Mouse (Mus musculus) heart, embryonic 12.5 days (tissue): ENCODE data around the gene Prkca. TPM values are rescaled to one million over a fixed set of nuclear protein-coding genes. Genes with fewer than 3 reads are reported as not detected.
A peak's percentile ranks its signal among the peaks of the same experiment; 100 is the strongest.

Experiments
- ATAC-seq: fragments of 200-750 bp; cut with Nextera tagmentation; 2 replicates; pipeline ENCODE4 v1.8.0; 2017; ENCODE audit warnings: moderate TSS enrichment, moderate library complexity; ENCODE audit not compliant: insufficient number of reproducible peaks, low FRiP score
- H3K27ac ChIP-seq: fragments of 300-500 bp; sonication (generic); 2 replicates; pipeline ENCODE4 v1.5.1; 2016; ENCODE audit warnings: mild to moderate bottlenecking, moderate library complexity; ENCODE audit not compliant: poor library complexity, severe bottlenecking
- H3K27me3 ChIP-seq: fragments of 300-500 bp; sonication (generic); replicated peaks from 2 replicates; pipeline ENCODE4 v1.6.1; 2016; ENCODE audit warnings: mild to moderate bottlenecking, moderate library complexity
- H3K36me3 ChIP-seq: fragments of 300-500 bp; sonication (generic); 2 replicates; pipeline ENCODE4 v1.6.1; 2016; ENCODE audit warnings: mild to moderate bottlenecking, moderate library complexity
- H3K4me1 ChIP-seq: fragments of 300-500 bp; sonication (generic); replicated peaks from 2 replicates; pipeline ENCODE4 v1.6.1; 2016; ENCODE audit warnings: mild to moderate bottlenecking
- H3K4me2 ChIP-seq: fragments of 300-500 bp; sonication (generic); 2 replicates; pipeline ENCODE4 v1.6.1; 2016; ENCODE audit warnings: mild to moderate bottlenecking, moderate library complexity
- H3K4me3 ChIP-seq: fragments of 300-500 bp; sonication (generic); 2 replicates; pipeline ENCODE4 v1.5.1; 2016; ENCODE audit warnings: mild to moderate bottlenecking
- H3K9ac ChIP-seq: fragments of 300-500 bp; sonication (generic); 2 replicates; pipeline ENCODE4 v1.6.1; 2016; ENCODE audit warnings: mild to moderate bottlenecking, moderate library complexity
- H3K9me3 ChIP-seq: fragments of 300-500 bp; sonication (generic); replicated peaks from 2 replicates; pipeline ENCODE4 v1.6.1; 2016; ENCODE audit warnings: mild to moderate bottlenecking, moderate library complexity
- WGBS: fragments of 180-500 bp; shearing (Covaris S2); methylation state at CpG from one replicate; pipeline ENCODE4 v1.1.7; 2016; 5-methylcytosine and 5-hydroxymethylcytosine counted together
- polyA plus RNA-seq: library from polyadenylated mRNA; unstranded; fragments of >200 nt; fragmentation: Nextera tagmentation; extraction: Ambion mirVana; gene quantifications from 2 replicates; pipeline ENCODE4 v1.2.1, GENCODE M21; 2016

Gene Prkca
- polyA plus RNA-seq, 1 experiment from 2014 or later = 18.8 TPM

- Histone ChIP-seq H3K9me3 (no peaks in the 10 kb centered on the region), H3K4me1 (peaks cover 56% of the 10 kb centered on the region), H3K27ac (no peak overlapping the region), H3K27me3 (no peaks in the 10 kb centered on the region), H3K4me2 (no peak overlapping the region), H3K36me3 (no peaks in the 10 kb centered on the region), H3K9ac (no peak overlapping the region), H3K4me3 (no peak overlapping the region)
- WGBS = 78% methylated on average over 16 of the region's 16 CpGs
- ATAC-seq = no peak
These were observed 70.9 kb downstream of the Prkca start for GRCm38 (mm10) chr11:108272601-108273414.

GRCm38 (mm10) chr11:108271305-108271704 lies 72.4 kb downstream of the Prkca start:
- no peaks in the 10 kb centered on the region for H3K9me3 ChIP-seq
- H3K36me3 ChIP-seq = no peaks in the 10 kb centered on the region
- H3K4me1 ChIP-seq = peaks cover 62% of the 10 kb centered on the region
- no peak for ATAC-seq
- no peak overlapping the region for H3K9ac ChIP-seq
- H3K4me3 ChIP-seq = no peak overlapping the region
- WGBS = 54% methylated on average over 8 of the region's 8 CpGs
- no peaks in the 10 kb centered on the region for H3K27me3 ChIP-seq
- H3K27ac ChIP-seq = no peak overlapping the region
- H3K4me2 ChIP-seq = no peak overlapping the region

DNA sequence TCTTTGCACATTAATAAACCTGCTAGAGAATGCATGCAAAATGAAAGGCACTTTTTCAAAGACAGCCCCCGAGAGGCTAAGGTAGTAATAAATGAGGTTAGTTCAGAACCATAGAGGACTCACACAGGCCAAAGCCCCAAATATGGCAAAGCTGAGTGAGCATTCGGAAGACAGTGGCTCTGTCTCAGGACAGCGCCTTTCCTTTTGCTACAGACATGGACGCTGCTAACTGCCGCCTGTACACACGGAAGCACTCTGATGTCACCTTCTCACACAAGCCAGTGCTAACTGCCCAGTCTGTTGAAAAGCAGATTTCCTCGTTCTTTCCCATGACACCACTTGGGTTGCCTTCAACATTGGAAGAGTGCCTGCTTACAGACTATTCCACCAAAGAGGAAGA lies 74.2 kb downstream of the Prkca start:
- 55% methylated on average over 7 of the region's 7 CpGs for WGBS
- H3K4me3 ChIP-seq = no peak overlapping the region
- no peak overlapping the region for H3K4me2 ChIP-seq
- no peaks in the 10 kb centered on the region for H3K36me3 ChIP-seq
- no peaks in the 10 kb centered on the region for H3K9me3 ChIP-seq
- no peak overlapping the region for H3K9ac ChIP-seq
- H3K4me1 ChIP-seq = peaks cover 70% of the 10 kb centered on the region
- H3K27me3 ChIP-seq = no peaks in the 10 kb centered on the region
- no peak for ATAC-seq
- no peak overlapping the region; the same call in 1 of the 2 replicates for H3K27ac ChIP-seq

DNA sequence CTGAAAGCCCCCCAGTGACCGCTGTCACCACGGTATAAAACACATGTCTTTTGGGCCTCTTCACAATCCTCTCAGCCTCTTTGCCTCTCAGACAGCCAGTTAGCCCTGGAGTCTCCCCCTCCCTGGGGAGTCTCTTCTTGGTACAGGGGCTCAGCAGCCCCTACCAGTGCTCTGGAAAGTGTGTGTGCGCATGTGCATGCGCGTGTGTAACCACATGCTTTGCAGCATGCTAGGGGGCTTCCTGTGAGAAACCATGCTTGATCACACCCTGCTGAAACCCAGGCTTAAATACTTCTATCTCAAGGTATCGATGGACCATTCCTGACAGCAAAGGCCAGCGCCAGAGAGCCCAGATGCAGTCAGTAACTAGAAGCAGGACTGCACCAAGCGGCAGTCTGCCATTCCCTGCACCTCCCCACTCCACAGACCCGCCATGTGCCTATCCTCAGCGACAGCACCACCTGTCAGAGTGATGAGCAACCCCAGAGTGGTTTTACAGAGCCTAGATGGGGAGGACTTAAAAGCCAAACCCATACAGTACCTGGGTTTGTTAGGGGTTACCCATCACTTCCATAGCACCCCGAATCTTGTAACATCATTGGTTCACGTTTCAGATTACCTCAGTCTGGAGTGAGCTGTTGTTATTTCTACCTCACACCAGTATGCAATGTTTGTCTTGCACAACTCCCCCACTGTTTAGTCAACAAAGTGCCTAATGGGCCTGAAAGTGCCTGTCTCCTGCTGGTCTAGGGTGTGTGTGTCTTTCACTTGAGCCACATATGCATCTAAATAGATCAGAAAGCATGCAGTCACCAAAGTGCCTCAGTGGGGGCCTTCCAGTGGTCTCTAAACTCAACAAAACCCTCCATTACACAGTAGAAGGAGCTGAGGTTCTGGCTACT lies 75.1 kb downstream of the Prkca start:
- Histone ChIP-seq H3K9ac (no peak overlapping the region), H3K4me1 (peaks cover 69% of the 10 kb centered on the region), H3K27me3 (no peaks in the 10 kb centered on the region), H3K27ac (no peak overlapping the region; the same call in 1 of the 2 replicates), H3K9me3 (no peaks in the 10 kb centered on the region), H3K4me3 (no peak overlapping the region), H3K4me2 (no peak overlapping the region), H3K36me3 (no peaks in the 10 kb centered on the region)
- 59% methylated on average over 12 of the region's 12 CpGs for WGBS
- ATAC-seq = no peak

DNA sequence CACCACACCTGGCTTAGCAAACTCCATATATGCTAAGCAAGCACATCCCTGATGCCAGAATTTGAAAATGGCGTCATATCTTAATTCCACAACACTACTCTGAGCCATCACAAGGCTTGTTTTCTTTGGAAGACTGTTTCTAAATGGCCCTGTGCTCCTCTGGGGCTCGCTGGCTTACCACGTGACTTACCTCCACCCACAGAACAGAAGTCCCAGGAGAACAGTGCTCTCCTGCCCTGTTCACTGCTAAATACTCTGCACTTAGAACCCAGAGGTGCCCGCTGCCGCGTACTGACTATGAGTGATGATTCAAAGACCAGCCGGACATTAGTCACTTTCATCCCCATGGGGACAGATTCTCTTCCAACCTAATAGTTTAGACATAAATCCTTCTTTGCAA lies 75.9 kb downstream of the Prkca start:
- WGBS = 82% methylated on average over 7 of the region's 7 CpGs
- Histone ChIP-seq H3K36me3 (no peaks in the 10 kb centered on the region), H3K9ac (no peak overlapping the region), H3K4me3 (no peak overlapping the region), H3K27me3 (no peaks in the 10 kb centered on the region), H3K27ac (no peak overlapping the region), H3K4me1 (peaks cover 66% of the 10 kb centered on the region), H3K4me2 (no peak overlapping the region), H3K9me3 (no peaks in the 10 kb centered on the region)
- no peak for ATAC-seq

- 62% methylated on average over 3 of the region's 3 CpGs for WGBS
- Histone ChIP-seq H3K4me3 (no peak overlapping the region), H3K27me3 (no peaks in the 10 kb centered on the region), H3K27ac (no peak overlapping the region), H3K4me1 (peaks cover 60% of the 10 kb centered on the region), H3K36me3 (no peaks in the 10 kb centered on the region), H3K9ac (no peak overlapping the region), H3K4me2 (no peak overlapping the region), H3K9me3 (no peaks in the 10 kb centered on the region)
- ATAC-seq = no peak
These were observed 76.7 kb downstream of the Prkca start for GRCm38 (mm10) chr11:108267066-108267465.

DNA sequence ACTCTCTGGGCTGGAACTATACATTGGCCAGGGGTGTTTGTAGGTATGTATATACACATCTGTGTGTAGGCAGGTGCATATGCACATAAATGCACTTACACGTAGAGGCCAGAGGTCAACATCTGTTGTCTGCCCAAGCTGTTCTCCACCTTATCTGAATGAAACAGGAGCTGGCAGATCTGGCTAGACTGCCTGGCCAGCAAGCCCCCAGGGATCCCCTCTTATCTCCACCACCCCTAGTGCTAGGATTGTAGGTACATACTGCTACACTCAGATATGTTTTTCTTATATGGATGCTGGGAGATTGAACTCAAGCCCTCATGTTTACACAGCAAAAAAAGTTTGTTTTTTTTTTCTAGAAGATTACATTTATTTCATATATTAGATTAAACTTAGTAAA lies 79.9 kb downstream of the Prkca start:
- no peak overlapping the region for H3K4me2 ChIP-seq
- H3K36me3 ChIP-seq = no peaks in the 10 kb centered on the region
- H3K27me3 ChIP-seq = no peaks in the 10 kb centered on the region
- H3K9ac ChIP-seq = no peak overlapping the region
- no peaks in the 10 kb centered on the region for H3K9me3 ChIP-seq
- peak; percentile 71; the same call in 1 of the 2 replicates for ATAC-seq
- 9% methylated on average over 1 of the region's 1 CpGs for WGBS
- H3K27ac ChIP-seq = no peak overlapping the region
- no peak overlapping the region for H3K4me3 ChIP-seq
- H3K4me1 ChIP-seq = peaks cover 64% of the 10 kb centered on the region

GRCm38 (mm10) chr11:108263406-108263805 lies 80.3 kb downstream of the Prkca start:
- peaks cover 64% of the 10 kb centered on the region for H3K4me1 ChIP-seq
- 82% methylated on average over 3 of the region's 3 CpGs for WGBS
- no peak overlapping the region for H3K4me3 ChIP-seq
- ATAC-seq = no peak
- H3K9ac ChIP-seq = no peak overlapping the region
- no peak overlapping the region for H3K4me2 ChIP-seq
- H3K27ac ChIP-seq = no peak overlapping the region
- H3K9me3 ChIP-seq = no peaks in the 10 kb centered on the region
- no peaks in the 10 kb centered on the region for H3K27me3 ChIP-seq
- H3K36me3 ChIP-seq = no peaks in the 10 kb centered on the region

DNA sequence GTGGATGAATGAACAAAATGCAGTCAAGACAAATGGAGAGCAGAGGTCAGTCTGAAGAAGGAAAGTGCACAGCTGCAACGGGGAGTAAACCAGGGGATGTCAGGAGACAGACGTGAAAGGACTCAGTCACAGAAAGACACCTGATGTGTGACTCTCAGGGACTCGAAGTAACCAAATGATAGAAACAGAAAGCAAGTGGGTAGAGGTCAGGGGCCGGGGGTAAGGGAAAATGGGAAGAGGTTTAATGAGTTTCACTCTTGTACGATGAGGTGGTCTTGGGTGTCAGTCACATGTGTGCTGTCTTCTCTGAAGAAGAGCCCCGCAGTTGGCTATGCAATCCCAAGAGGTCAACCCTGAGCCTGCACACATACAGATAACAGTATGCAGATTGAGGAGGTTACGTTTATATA lies 82.0 kb downstream of the Prkca start:
- Histone ChIP-seq H3K4me1 (peaks cover 60% of the 10 kb centered on the region), H3K4me2 (no peak overlapping the region), H3K4me3 (no peak overlapping the region)

DNA sequence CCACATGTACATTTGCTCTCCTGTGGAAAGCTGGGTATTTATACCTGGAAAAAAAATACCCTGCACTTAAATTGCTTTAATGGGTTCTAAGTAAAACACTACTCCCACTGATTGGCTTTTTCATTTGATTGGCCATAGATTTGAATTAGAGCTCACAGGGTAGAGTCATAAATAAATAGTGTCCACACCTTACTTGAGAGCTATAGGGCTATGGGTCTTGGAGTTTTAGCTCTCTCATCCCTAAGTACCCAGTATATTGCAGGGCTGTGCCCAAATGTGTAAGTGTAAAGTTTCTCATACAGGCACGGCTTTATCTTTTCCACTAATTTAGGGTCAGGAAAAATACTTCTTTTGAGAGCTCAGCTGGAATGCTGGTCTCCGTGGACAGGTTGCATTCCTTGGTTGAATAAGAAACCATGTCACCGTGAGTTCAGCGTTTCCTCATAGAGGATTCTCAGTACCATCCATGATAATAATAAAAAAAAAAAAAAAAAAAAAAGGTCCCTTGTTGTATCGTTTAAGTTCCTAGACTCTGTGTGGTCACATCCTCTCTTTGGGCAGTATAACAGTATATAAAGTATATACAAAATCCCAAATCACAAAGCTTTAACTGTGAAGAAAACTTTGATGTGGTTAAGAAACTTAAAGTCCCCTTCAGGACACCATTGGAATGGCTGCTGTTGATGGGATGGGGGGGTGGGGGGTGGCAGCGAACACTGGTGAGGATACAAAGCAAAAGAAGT lies 82.8 kb downstream of the Prkca start:
- no peak overlapping the region for H3K27ac ChIP-seq
- no peak overlapping the region for H3K4me2 ChIP-seq
- ATAC-seq = no peak
- H3K9me3 ChIP-seq = no peaks in the 10 kb centered on the region
- no peak overlapping the region for H3K9ac ChIP-seq
- no peak overlapping the region for H3K4me3 ChIP-seq
- H3K36me3 ChIP-seq = no peaks in the 10 kb centered on the region
- WGBS = 70% methylated on average over 6 of the region's 6 CpGs
- peaks cover 56% of the 10 kb centered on the region for H3K4me1 ChIP-seq
- H3K27me3 ChIP-seq = no peaks in the 10 kb centered on the region

More for the DNA sequence above, 82.0 kb downstream of the Prkca start:
- Histone ChIP-seq H3K27ac (no peak overlapping the region), H3K36me3 (no peaks in the 10 kb centered on the region), H3K27me3 (no peaks in the 10 kb centered on the region), H3K9me3 (no peaks in the 10 kb centered on the region), H3K9ac (no peak overlapping the region)
- no peak for ATAC-seq
- 58% methylated on average over 7 of the region's 7 CpGs for WGBS

- no peaks in the 10 kb centered on the region for H3K27me3 ChIP-seq
- ATAC-seq = no peak
- H3K4me3 ChIP-seq = no peak overlapping the region
- no peak overlapping the region for H3K9ac ChIP-seq
- H3K4me2 ChIP-seq = peak overlapping the region; percentile 6; the same call in 1 of the 2 replicates
- H3K4me1 ChIP-seq = peaks cover 56% of the 10 kb centered on the region
- no peaks in the 10 kb centered on the region for H3K9me3 ChIP-seq
- peak overlapping the region; percentile 55; the same call in 1 of the 2 replicates for H3K27ac ChIP-seq
- 45% methylated on average over 4 of the region's 4 CpGs for WGBS
- no peaks in the 10 kb centered on the region for H3K36me3 ChIP-seq
These were observed 84.3 kb downstream of the Prkca start for GRCm38 (mm10) chr11:108259391-108259790.
